Mouse (Mus musculus): ENCODE measurements around the gene Prelid3b. TPM values are rescaled to one million over a fixed set of nuclear protein-coding genes. Genes with fewer than 3 reads are reported as not detected.
A peak's percentile ranks its signal among the peaks of the same experiment; 100 is the strongest.

The Prelid3b gene
- polyA plus RNA-seq, 1 experiment from 2014 or later = 156 TPM

DNA sequence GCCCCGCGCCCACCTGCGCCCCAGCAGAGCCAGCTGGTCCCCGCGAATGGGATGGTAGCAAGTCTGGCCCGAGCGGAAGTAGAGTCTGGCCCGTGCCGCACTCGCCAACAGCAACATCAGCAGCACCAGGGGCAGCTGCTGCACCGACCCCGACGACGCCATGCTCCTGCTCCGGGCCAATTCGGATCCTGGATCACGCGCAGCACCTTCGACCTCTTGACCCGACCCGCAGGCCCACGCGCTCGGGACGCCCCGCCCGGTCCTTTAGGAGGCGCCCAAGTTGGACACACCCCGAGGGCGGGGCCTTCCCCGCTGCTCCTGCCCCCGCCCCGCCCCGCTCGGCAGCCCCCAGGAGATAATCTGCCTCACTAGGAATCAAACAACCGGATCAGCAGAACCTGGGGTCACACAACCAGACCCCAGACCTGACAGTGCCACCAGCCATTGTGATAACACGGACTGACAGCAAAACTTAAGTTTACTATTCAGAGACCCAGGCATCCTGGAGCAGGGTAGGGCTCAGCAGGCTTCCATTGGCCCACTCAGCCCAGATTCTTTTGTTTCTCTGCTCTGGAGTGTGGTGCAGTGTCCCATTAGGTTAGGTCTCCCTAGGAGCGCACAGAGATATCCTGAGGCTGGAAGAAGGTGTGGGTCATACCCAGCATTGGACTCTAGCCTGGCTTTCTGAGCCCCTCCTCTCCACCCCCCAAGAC is 34.0 kb downstream of the Prelid3b start, which contains the start of gene Ctsz:
Ctsz (minus strand) TSS at position 303 of the 713 bp plus-strand sequence.
- no peaks in the 10 kb centered on the region; the same call in 1 of the 2 replicates for H3K36me3 ChIP-seq (ENCODE audit: control insufficient read depth, insufficient read depth, low read length)
- peak within 1 kb of the TSS; percentile 69 for H3K9ac ChIP-seq (ENCODE audit: low read depth, low read length)
- peak; percentile 81 for DNase-seq (ENCODE audit: low spot score)
- under 1% methylated on average over 38 of the region's 38 CpGs for WGBS
- peak; percentile 87 for ATAC-seq (replicated peaks; ENCODE audit: low FRiP score)
- H3K9me3 ChIP-seq (ENCODE audit: control insufficient read depth, low read length) = no peaks in the 10 kb centered on the region
- H3K4me3 ChIP-seq (ENCODE audit: low read depth, low read length) = peak within 1 kb of the TSS; percentile 58
- no peak within 1 kb of the TSS; the same call in 1 of the 2 replicates for H3K27ac ChIP-seq (ENCODE audit: low read depth, low read length)
- H3K27me3 ChIP-seq (replicated peaks; ENCODE audit: control insufficient read depth, insufficient read depth, low read length) = no peaks in the 10 kb centered on the region
- peaks cover 24% of the 10 kb centered on the region for H3K4me1 ChIP-seq (replicated peaks; ENCODE audit: control insufficient read depth, insufficient read depth, low read length)
- peak within 1 kb of the TSS; percentile 63 for H3K4me2 ChIP-seq

- no peak for DNase-seq (ENCODE audit: low spot score)
Measured at GRCm38 (mm10) chr2:174438181-174438580, 34.7 kb downstream of the Prelid3b start.

DNA sequence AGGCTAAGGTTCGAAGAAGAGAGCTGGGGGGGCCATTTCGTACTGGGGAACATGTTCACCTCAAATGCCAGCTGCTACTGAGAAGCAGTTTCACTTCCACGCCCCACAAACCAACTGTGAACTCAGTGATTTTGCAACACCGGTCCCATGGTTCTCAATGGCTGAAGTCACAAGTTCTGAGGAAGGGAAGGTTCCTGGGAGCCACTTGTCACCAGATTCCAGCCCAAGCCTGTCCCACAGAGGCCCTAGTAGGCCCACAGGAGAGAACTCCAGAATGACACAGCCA is 35.2 kb downstream of the Prelid3b start:
- Histone ChIP-seq H3K36me3 (ENCODE audit: control insufficient read depth, insufficient read depth, low read length) (peaks cover 3% of the 10 kb centered on the region; the same call in 1 of the 2 replicates), H3K4me2 (peak overlapping the region; percentile 63), H3K4me3 (ENCODE audit: low read depth, low read length) (peak overlapping the region; percentile 58), H3K9me3 (ENCODE audit: control insufficient read depth, low read length) (no peaks in the 10 kb centered on the region), H3K4me1 (replicated peaks; ENCODE audit: control insufficient read depth, insufficient read depth, low read length) (peaks cover 24% of the 10 kb centered on the region), H3K27me3 (replicated peaks; ENCODE audit: control insufficient read depth, insufficient read depth, low read length) (no peaks in the 10 kb centered on the region), H3K9ac (ENCODE audit: low read depth, low read length) (peak overlapping the region; percentile 69), H3K27ac (ENCODE audit: low read depth, low read length) (no peak overlapping the region)
- ATAC-seq (replicated peaks; ENCODE audit: low FRiP score) (no peak), DNase-seq (ENCODE audit: low spot score) (no peak)
- 82% methylated on average over 4 of the region's 4 CpGs for WGBS

More at GRCm38 (mm10) chr2:174438181-174438580, 34.7 kb downstream of the Prelid3b start:
- no peaks in the 10 kb centered on the region for H3K9me3 ChIP-seq (ENCODE audit: control insufficient read depth, low read length)
- ATAC-seq (replicated peaks; ENCODE audit: low FRiP score) = no peak
- 65% methylated on average over 11 of the region's 11 CpGs for WGBS
- peak overlapping the region; percentile 63 for H3K4me2 ChIP-seq
- H3K36me3 ChIP-seq (ENCODE audit: control insufficient read depth, insufficient read depth, low read length) = no peaks in the 10 kb centered on the region; the same call in 1 of the 2 replicates
- no peaks in the 10 kb centered on the region for H3K27me3 ChIP-seq (replicated peaks; ENCODE audit: control insufficient read depth, insufficient read depth, low read length)
- no peak overlapping the region; the same call in 1 of the 2 replicates for H3K27ac ChIP-seq (ENCODE audit: low read depth, low read length)
- H3K4me1 ChIP-seq (replicated peaks; ENCODE audit: control insufficient read depth, insufficient read depth, low read length) = peaks cover 24% of the 10 kb centered on the region
- peak overlapping the region; percentile 58 for H3K4me3 ChIP-seq (ENCODE audit: low read depth, low read length)
- H3K9ac ChIP-seq (ENCODE audit: low read depth, low read length) = peak overlapping the region; percentile 69

DNA sequence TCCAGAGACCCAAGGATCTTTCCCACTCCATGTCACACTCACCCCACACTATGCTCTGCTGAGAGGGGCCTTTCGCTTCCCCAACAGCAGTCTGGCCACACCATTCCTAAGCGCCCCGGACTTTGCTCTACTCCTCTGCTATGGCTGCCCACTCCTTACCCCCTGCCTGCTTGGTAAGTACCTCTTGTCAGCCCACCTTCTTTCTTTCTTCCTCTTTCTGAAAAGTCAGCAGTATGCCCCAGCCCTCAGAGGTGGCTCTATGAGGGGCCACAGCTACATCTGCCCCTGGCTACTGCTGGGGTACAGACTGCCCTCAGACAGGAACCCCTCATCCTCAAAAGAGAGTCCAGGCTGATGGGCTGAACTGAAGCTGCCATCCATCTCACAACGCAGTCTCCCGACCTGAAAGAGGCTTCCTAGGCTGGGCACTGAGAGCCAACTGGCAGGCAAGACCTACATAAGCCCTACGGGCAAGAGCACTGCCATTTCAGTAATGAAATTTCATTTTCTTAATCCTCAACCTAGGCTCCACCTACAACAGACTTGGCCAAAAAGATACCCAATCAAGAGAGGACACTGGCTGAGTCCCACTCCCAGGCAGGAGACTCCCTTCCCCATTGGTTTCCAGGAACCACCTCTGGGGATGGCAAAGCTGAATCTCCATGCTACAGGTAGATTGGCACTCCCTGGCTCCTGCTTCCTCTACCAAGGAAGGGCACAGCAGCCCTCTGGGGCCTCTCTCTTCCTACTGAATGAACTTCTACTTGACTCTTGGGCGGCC is 35.8 kb downstream of the Prelid3b start:
- Histone ChIP-seq H3K9ac (ENCODE audit: low read depth, low read length) (no peak overlapping the region; the same call in 1 of the 2 replicates), H3K4me1 (replicated peaks; ENCODE audit: control insufficient read depth, insufficient read depth, low read length) (peaks cover 24% of the 10 kb centered on the region), H3K27ac (ENCODE audit: low read depth, low read length) (no peak overlapping the region), H3K9me3 (ENCODE audit: control insufficient read depth, low read length) (no peaks in the 10 kb centered on the region), H3K27me3 (replicated peaks; ENCODE audit: control insufficient read depth, insufficient read depth, low read length) (no peaks in the 10 kb centered on the region), H3K36me3 (ENCODE audit: control insufficient read depth, insufficient read depth, low read length) (peaks cover 3% of the 10 kb centered on the region; the same call in 1 of the 2 replicates), H3K4me3 (ENCODE audit: low read depth, low read length) (peak overlapping the region; percentile 8; the same call in 1 of the 2 replicates), H3K4me2 (peak overlapping the region; percentile 63)
- WGBS = 87% methylated on average over 7 of the region's 7 CpGs
- DNase-seq (ENCODE audit: low spot score) (no peak), ATAC-seq (replicated peaks; ENCODE audit: low FRiP score) (no peak)

DNA sequence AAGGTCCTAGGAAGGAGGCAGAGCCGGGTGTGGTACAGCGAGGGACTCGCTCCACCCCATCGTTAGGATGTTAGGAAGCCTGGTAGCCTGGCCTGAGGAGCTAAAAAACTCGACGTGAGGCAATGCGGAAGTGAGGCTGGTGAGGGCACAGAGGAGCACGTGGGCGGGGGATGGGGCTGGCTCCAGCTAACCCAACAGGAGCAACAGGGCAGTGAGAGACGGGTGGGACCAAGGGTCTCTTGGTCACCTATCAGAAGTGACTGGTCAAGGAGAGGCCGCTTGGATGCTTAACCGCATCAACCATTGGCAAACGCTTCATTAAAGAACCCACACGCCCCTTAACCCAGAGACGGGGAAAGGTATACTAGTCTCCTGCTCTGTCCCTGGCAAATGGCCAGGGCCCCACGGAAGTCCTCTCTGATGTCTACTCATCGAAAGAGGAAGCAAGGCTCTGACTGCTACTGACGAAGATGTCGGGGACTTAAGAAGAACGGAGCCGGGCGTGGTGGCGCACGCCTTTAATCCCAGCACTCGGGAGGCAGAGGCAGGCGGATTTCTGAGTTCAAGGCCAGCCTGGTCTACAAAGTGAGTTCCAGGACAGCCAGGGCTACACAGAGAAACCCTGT is 36.7 kb downstream of the Prelid3b start:
- 75% methylated on average over 26 of the region's 26 CpGs for WGBS
- Histone ChIP-seq H3K27ac (ENCODE audit: low read depth, low read length) (no peak overlapping the region), H3K27me3 (replicated peaks; ENCODE audit: control insufficient read depth, insufficient read depth, low read length) (no peaks in the 10 kb centered on the region), H3K36me3 (ENCODE audit: control insufficient read depth, insufficient read depth, low read length) (peaks cover 3% of the 10 kb centered on the region; the same call in 1 of the 2 replicates), H3K4me2 (no peak overlapping the region), H3K9ac (ENCODE audit: low read depth, low read length) (no peak overlapping the region), H3K4me3 (ENCODE audit: low read depth, low read length) (no peak overlapping the region), H3K9me3 (ENCODE audit: control insufficient read depth, low read length) (no peaks in the 10 kb centered on the region), H3K4me1 (replicated peaks; ENCODE audit: control insufficient read depth, insufficient read depth, low read length) (peaks cover 24% of the 10 kb centered on the region)
- ATAC-seq (replicated peaks; ENCODE audit: low FRiP score) = no peak
- DNase-seq (ENCODE audit: low spot score) = no peak

DNA sequence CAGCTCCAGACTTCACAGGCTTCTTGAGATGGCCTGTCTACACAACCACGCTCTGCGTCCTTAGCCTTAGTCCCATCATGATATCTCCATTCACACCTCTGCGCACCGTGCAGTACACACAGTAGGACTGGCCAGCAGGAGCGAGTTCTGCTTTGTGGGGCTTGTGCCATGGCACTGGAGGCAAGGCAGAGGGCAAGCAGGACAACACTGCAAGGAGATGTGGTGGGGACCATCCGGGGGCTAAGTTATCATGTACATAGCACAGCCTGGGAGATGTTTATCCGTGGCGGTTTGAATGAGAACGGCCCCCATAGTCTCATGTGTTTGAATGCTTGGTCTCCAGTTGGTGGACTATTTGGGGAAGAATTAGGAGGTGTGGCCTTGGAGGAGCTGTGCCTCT is 37.9 kb downstream of the Prelid3b start:
- WGBS = 95% methylated on average over 9 of the region's 9 CpGs
- ATAC-seq (replicated peaks; ENCODE audit: low FRiP score) = no peak
- no peak overlapping the region for H3K27ac ChIP-seq (ENCODE audit: low read depth, low read length)
- no peaks in the 10 kb centered on the region for H3K27me3 ChIP-seq (replicated peaks; ENCODE audit: control insufficient read depth, insufficient read depth, low read length)
- peaks cover 24% of the 10 kb centered on the region for H3K4me1 ChIP-seq (replicated peaks; ENCODE audit: control insufficient read depth, insufficient read depth, low read length)
- H3K9ac ChIP-seq (ENCODE audit: low read depth, low read length) = no peak overlapping the region
- no peak overlapping the region for H3K4me3 ChIP-seq (ENCODE audit: low read depth, low read length)
- H3K9me3 ChIP-seq (ENCODE audit: control insufficient read depth, low read length) = no peaks in the 10 kb centered on the region
- no peak for DNase-seq (ENCODE audit: low spot score)
- peaks cover 3% of the 10 kb centered on the region; the same call in 1 of the 2 replicates for H3K36me3 ChIP-seq (ENCODE audit: control insufficient read depth, insufficient read depth, low read length)
- no peak overlapping the region for H3K4me2 ChIP-seq

DNA sequence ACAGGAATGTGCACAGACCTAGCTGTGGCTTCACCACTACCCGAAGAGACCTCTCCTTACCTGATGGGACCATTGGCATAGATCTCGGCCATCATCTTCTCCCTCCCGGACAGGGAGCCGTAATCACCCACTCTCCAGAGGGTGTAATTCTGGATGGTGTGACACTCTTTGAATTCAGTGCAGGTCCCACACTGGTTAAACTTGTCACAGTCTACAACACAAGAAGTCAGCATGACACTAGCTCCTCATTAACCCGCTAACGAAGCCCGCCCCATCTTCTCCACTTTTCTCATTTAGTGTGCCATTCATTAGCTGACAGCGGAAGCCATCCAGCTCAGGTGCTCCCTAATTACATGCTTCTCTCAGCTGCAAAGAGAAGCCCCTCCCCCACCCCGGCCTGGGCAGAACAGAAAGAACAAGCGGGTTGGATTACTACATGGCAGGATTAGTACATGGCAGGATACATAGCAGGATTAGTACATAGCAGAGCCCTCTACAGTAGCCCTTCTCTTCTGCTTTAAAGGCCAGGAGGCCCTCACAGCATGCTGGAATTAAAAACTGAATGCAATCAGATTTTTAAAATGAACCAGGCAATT is 43.8 kb downstream of the Prelid3b start:
- no peaks in the 10 kb centered on the region for H3K9me3 ChIP-seq (ENCODE audit: control insufficient read depth, low read length)
- no peak overlapping the region for H3K9ac ChIP-seq (ENCODE audit: low read depth, low read length)
- DNase-seq (ENCODE audit: low spot score) = no peak
- H3K36me3 ChIP-seq (ENCODE audit: control insufficient read depth, insufficient read depth, low read length) = peaks cover 50% of the 10 kb centered on the region
- ATAC-seq (replicated peaks; ENCODE audit: low FRiP score) = no peak
- no peaks in the 10 kb centered on the region for H3K4me1 ChIP-seq (replicated peaks; ENCODE audit: control insufficient read depth, insufficient read depth, low read length)
- no peak overlapping the region for H3K27ac ChIP-seq (ENCODE audit: low read depth, low read length)
- WGBS = 94% methylated on average over 10 of the region's 10 CpGs
- no peaks in the 10 kb centered on the region for H3K27me3 ChIP-seq (replicated peaks; ENCODE audit: control insufficient read depth, insufficient read depth, low read length)
- no peak overlapping the region for H3K4me3 ChIP-seq (ENCODE audit: low read depth, low read length)
- no peak overlapping the region for H3K4me2 ChIP-seq

DNA sequence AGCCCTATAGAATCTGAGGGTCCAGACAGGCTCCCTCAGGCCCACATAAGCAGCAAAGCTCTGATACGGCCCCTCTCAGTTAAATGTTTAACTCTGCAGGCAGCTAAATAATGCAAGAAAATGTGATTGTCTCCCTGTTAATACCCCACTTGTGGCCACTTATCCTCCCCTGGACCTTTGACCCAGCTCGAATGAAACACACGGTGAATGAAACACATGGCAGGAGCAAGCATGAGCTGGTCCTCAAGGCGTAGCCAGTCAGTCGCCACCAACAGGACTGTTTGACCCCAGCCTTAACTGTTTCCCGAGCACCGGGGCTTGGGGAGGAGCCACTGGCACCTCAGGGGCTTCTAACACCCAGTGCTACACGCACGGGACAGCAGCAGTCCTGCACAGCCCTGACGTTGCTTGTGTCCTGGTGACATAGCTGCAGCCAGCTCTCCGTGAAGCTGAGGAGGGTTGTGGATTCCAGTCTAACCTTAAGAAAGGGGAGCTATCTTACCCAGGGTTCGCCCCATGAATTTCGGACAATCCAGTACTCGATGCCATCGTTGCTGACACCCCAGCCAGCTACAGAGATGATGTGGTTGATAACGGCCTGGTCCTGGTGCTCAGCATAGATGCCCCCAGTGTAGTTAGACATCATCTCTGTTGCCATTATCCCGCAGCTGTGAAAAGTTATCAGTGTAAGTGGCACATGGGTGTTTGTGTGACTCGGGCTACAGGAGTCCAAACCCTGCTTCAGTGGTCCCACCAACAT is 44.6 kb downstream of the Prelid3b start:
- ATAC-seq (replicated peaks; ENCODE audit: low FRiP score) = no peak
- Histone ChIP-seq H3K27ac (ENCODE audit: low read depth, low read length) (no peak overlapping the region), H3K36me3 (ENCODE audit: control insufficient read depth, insufficient read depth, low read length) (peaks cover 59% of the 10 kb centered on the region), H3K9ac (ENCODE audit: low read depth, low read length) (no peak overlapping the region), H3K9me3 (ENCODE audit: control insufficient read depth, low read length) (no peaks in the 10 kb centered on the region), H3K4me1 (replicated peaks; ENCODE audit: control insufficient read depth, insufficient read depth, low read length) (no peaks in the 10 kb centered on the region), H3K27me3 (replicated peaks; ENCODE audit: control insufficient read depth, insufficient read depth, low read length) (no peaks in the 10 kb centered on the region), H3K4me2 (no peak overlapping the region), H3K4me3 (ENCODE audit: low read depth, low read length) (no peak overlapping the region)
- 89% methylated on average over 18 of the region's 18 CpGs for WGBS
- DNase-seq (ENCODE audit: low spot score) = no peak

All from liver, embryonic 11.5 days (tissue).